Mouse (Mus musculus): ENCODE data around the gene Hif1an. TPM values are rescaled to one million over a fixed set of nuclear protein-coding genes. Genes with fewer than 3 reads are reported as not detected.

Gene Hif1an
- polyA plus RNA-seq, 1 experiment: 12.2 TPM

GRCm38 (mm10) chr19:44544775-44545174 is 17.9 kb upstream of the Hif1an start:
- peaks cover 5% of the 10 kb centered on the region; the same call in 1 of the 2 replicates for H3K4me1 ChIP-seq (ENCODE audit: control insufficient read depth, insufficient read depth, insufficient read length)
- no peak overlapping the region for H3K27ac ChIP-seq (ENCODE audit: insufficient read depth, low read length)
- TF ChIP-seq POLR2A (IDR thresholded peaks at IDR 0.05; ENCODE audit: low read depth, low read length) (no peak), CTCF (IDR thresholded peaks at IDR 0.05; ENCODE audit: extremely low read depth, insufficient read depth, insufficient read length, insufficient replicate concordance) (peak; percentile 61; the same call in 1 of the 2 replicates)
- H3K36me3 ChIP-seq (ENCODE audit: control insufficient read depth, insufficient read depth, low read length): peaks cover 10% of the 10 kb centered on the region
- WGBS: 4% methylated on average over 13 of the region's 13 CpGs
- H3K27me3 ChIP-seq (ENCODE audit: control insufficient read depth, insufficient read depth, low read length): no peaks in the 10 kb centered on the region
- no peak overlapping the region for H3K4me3 ChIP-seq (ENCODE audit: extremely low read depth, insufficient read depth, insufficient read length)
- peak; percentile 48 to 69 for DNase-seq (ENCODE audit: low read depth in 1 of 2, low spot score in 2 of 2)

DNA sequence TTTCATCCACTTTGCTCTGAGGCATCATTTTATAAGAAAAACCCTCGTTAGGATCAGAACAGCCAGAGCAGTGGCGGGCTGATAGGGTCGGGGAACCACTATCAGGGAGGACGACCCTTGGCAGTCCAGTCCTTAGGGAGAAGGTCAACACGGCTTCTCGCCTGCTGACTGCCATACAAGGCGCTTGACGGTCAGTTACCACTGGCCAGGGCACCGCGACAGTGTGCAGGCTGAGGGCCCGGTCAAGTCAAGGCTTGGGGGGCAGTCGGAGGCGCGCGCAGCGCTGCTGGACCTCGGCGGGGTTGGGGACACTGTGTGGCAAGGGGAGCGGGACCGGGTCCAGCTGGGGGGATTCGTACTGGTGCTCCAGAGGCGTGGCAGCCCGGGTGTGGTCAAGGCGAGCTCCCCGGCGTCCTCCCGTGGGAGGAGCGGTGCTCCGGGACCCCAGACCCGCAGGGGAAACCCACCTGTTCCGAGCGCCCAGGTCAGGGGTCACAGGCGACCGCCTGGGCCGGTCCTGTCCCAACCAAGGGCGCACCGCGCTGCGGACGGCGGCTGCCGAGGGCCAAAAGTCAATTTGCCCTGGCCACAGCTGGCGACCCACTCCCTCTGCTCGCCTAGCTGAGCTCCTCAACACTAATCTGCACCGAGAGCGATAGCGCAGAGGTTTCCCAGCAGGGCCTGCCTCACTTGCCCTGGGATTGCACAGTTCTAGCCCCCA is 17.2 kb upstream of the Hif1an start, which contains the start of gene Sec31b:
Gene Sec31b, minus strand, starts transcription at position 544 of the 721 bp plus-strand sequence.
- peak in 1 of 2 experiments; percentile 24 for DNase-seq (ENCODE audit: low read depth in 1 of 2, low spot score in 2 of 2)
- Histone ChIP-seq H3K27ac (ENCODE audit: insufficient read depth, low read length) (no peak within 1 kb of the TSS), H3K4me1 (ENCODE audit: control insufficient read depth, insufficient read depth, insufficient read length) (peaks cover 5% of the 10 kb centered on the region; the same call in 1 of the 2 replicates), H3K27me3 (ENCODE audit: control insufficient read depth, insufficient read depth, low read length) (no peaks in the 10 kb centered on the region), H3K36me3 (ENCODE audit: control insufficient read depth, insufficient read depth, low read length) (peaks cover 13% of the 10 kb centered on the region), H3K4me3 (ENCODE audit: extremely low read depth, insufficient read depth, insufficient read length) (peak within 1 kb of the TSS; percentile 44; the same call in 1 of the 2 replicates)
- WGBS: 5% methylated on average over 47 of the region's 47 CpGs
- TF ChIP-seq CTCF (IDR thresholded peaks at IDR 0.05; ENCODE audit: extremely low read depth, insufficient read depth, insufficient read length, insufficient replicate concordance) (no peak), POLR2A (IDR thresholded peaks at IDR 0.05; ENCODE audit: low read depth, low read length) (no peak)

GRCm38 (mm10) chr19:44552731-44553130 is 9.9 kb upstream of the Hif1an start, which contains the start of gene Gm20538:
Gm20538 (minus strand) TSS chr19:44552831.
- Histone ChIP-seq H3K4me1 (ENCODE audit: control insufficient read depth, insufficient read depth, insufficient read length) (peaks cover 3% of the 10 kb centered on the region; the same call in 1 of the 2 replicates), H3K27ac (ENCODE audit: insufficient read depth, low read length) (no peak within 1 kb of the TSS), H3K27me3 (ENCODE audit: control insufficient read depth, insufficient read depth, low read length) (no peaks in the 10 kb centered on the region), H3K36me3 (ENCODE audit: control insufficient read depth, insufficient read depth, low read length) (peaks cover 25% of the 10 kb centered on the region), H3K4me3 (ENCODE audit: extremely low read depth, insufficient read depth, insufficient read length) (no peak within 1 kb of the TSS)
- DNase-seq (ENCODE audit: low read depth in 1 of 2, low spot score in 2 of 2): no peak
- TF ChIP-seq CTCF (IDR thresholded peaks at IDR 0.05; ENCODE audit: extremely low read depth, insufficient read depth, insufficient read length, insufficient replicate concordance) (no peak), POLR2A (IDR thresholded peaks at IDR 0.05; ENCODE audit: low read depth, low read length) (no peak)
- WGBS: 97% methylated on average over 4 of the region's 4 CpGs

DNA sequence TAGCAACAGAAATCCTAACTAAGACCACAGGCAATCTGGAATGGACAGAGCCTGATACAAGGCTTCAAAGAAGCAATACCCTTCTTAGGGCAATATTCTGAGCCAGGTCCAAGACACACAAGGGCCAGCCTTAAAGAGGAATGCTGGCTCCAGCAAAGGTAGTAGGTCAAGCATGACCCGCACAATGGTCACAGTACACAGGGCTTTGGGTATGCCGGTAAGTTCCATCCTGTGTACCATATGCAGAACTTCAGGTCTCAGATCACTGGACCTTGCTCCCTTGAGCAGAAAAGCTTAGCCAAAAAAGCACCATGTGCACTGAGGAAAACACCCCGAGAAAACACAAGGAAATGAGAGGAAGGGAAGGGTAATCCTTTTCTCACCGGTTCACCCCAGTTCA is 9.4 kb upstream of the Hif1an start:
- WGBS: 93% methylated on average over 4 of the region's 4 CpGs
- no peak overlapping the region for H3K4me3 ChIP-seq (ENCODE audit: extremely low read depth, insufficient read depth, insufficient read length)

GRCm38 (mm10) chr19:44554490-44554860 is 8.2 kb upstream of the Hif1an start:
- no peak overlapping the region for H3K27ac ChIP-seq (ENCODE audit: insufficient read depth, low read length)

More for the DNA sequence above, 9.4 kb upstream of the Hif1an start:
- Histone ChIP-seq H3K27me3 (ENCODE audit: control insufficient read depth, insufficient read depth, low read length) (no peaks in the 10 kb centered on the region), H3K36me3 (ENCODE audit: control insufficient read depth, insufficient read depth, low read length) (peaks cover 22% of the 10 kb centered on the region), H3K4me1 (ENCODE audit: control insufficient read depth, insufficient read depth, insufficient read length) (peaks cover 3% of the 10 kb centered on the region; the same call in 1 of the 2 replicates), H3K27ac (ENCODE audit: insufficient read depth, low read length) (no peak overlapping the region)
- TF ChIP-seq POLR2A (IDR thresholded peaks at IDR 0.05; ENCODE audit: low read depth, low read length) (no peak), CTCF (IDR thresholded peaks at IDR 0.05; ENCODE audit: extremely low read depth, insufficient read depth, insufficient read length, insufficient replicate concordance) (no peak)
- no peak for DNase-seq (ENCODE audit: low read depth in 1 of 2, low spot score in 2 of 2)

GRCm38 (mm10) chr19:44554861-44555590 is 7.6 kb upstream of the Hif1an start, which contains the start of gene Ndufb8:
Ndufb8 (minus strand) TSS chr19:44555440.
- peak; percentile 87 for TF ChIP-seq POLR2A (IDR thresholded peaks at IDR 0.05; ENCODE audit: low read depth, low read length)
- no peak for TF ChIP-seq CTCF (IDR thresholded peaks at IDR 0.05; ENCODE audit: extremely low read depth, insufficient read depth, insufficient read length, insufficient replicate concordance)
- Histone ChIP-seq H3K36me3 (ENCODE audit: control insufficient read depth, insufficient read depth, low read length) (peaks cover 13% of the 10 kb centered on the region), H3K27me3 (ENCODE audit: control insufficient read depth, insufficient read depth, low read length) (no peaks in the 10 kb centered on the region), H3K4me3 (ENCODE audit: extremely low read depth, insufficient read depth, insufficient read length) (peak within 1 kb of the TSS; percentile 72), H3K4me1 (ENCODE audit: control insufficient read depth, insufficient read depth, insufficient read length) (peaks cover 3% of the 10 kb centered on the region; the same call in 1 of the 2 replicates), H3K27ac (ENCODE audit: insufficient read depth, low read length) (peak within 1 kb of the TSS; percentile 37; the same call in 1 of the 2 replicates)
- WGBS: under 1% methylated on average over 50 of the region's 50 CpGs
- DNase-seq (ENCODE audit: low read depth in 1 of 2, low spot score in 2 of 2): peak; percentile 77 to 97

More at GRCm38 (mm10) chr19:44554490-44554860, 8.2 kb upstream of the Hif1an start:
- no peaks in the 10 kb centered on the region for H3K27me3 ChIP-seq (ENCODE audit: control insufficient read depth, insufficient read depth, low read length)
- H3K36me3 ChIP-seq (ENCODE audit: control insufficient read depth, insufficient read depth, low read length): peaks cover 18% of the 10 kb centered on the region
- TF ChIP-seq POLR2A (IDR thresholded peaks at IDR 0.05; ENCODE audit: low read depth, low read length) (no peak), CTCF (IDR thresholded peaks at IDR 0.05; ENCODE audit: extremely low read depth, insufficient read depth, insufficient read length, insufficient replicate concordance) (no peak)
- H3K4me1 ChIP-seq (ENCODE audit: control insufficient read depth, insufficient read depth, insufficient read length): peaks cover 3% of the 10 kb centered on the region; the same call in 1 of the 2 replicates
- DNase-seq (ENCODE audit: low read depth in 1 of 2, low spot score in 2 of 2): no peak
- 3% methylated on average over 8 of the region's 8 CpGs for WGBS
- H3K4me3 ChIP-seq (ENCODE audit: extremely low read depth, insufficient read depth, insufficient read length): peak overlapping the region; percentile 72

Data from spleen, adult 2 months (tissue).